Mouse (Mus musculus) liver, adult 2 months (tissue): ENCODE measurements around the gene Nt5c2.

Source experiments
- CTCF ChIP-seq: fragments of 200-500 bp; IDR thresholded peaks from 2 replicates; pipeline ENCODE4 v1.5.1; 2011; ENCODE audit warnings: low read depth, low read length, control low read depth
- POLR2A ChIP-seq: fragments of 200-500 bp; IDR thresholded peaks from 2 replicates; pipeline ENCODE4 v1.6.1; 2011; ENCODE audit warnings: low read length, control low read depth; ENCODE audit not compliant: insufficient read depth; ENCODE audit errors: extremely low read depth

GRCm38 (mm10) chr19:46898222-46898621, 116.7 kb downstream of the Nt5c2 start:
- TF ChIP-seq CTCF: no peak
- TF ChIP-seq POLR2A: no peak
